Mouse (Mus musculus): ENCODE results near the gene Tbc1d8.

DNA sequence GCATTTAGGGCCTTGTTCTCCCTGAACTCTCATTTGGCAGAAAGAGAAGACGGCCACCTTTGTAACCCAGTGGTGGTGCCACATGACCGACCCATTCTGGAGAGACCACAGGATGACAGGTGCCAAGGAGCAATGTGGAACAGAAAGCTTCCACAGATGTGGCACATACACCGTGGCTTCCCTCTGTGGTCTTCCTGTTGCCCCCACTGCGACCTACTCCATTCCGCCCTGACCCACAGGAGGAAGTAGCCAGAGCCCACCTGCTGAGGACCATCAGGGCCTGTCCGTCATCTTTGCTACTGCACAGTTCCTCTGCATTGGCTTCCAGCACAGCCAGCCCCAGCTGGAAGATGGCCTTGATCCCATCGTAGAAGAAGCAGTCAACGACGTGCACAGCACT is 97.5 kb downstream of the Tbc1d8 start:
- TF ChIP-seq EP300 (optimal IDR thresholded peaks at IDR 0.05) (no peak), CTCF (IDR thresholded peaks at IDR 0.05; ENCODE audit: low read depth) (no peak)
